Mouse (Mus musculus) stomach, postnatal 0 days (tissue): ENCODE data around the gene Atoh1. TPM values are rescaled to one million over a fixed set of nuclear protein-coding genes. Genes with fewer than 3 reads are reported as not detected.
A peak's percentile ranks its signal among the peaks of the same experiment; 100 is the strongest.

Experiments used
- ATAC-seq: fragments of 200-750 bp; cut with Nextera tagmentation; 2 replicates; pipeline ENCODE4 v1.8.0; 2017; ENCODE audit not compliant: low FRiP score, low TSS enrichment
- DNase-seq: peaks from one replicate; pipeline ENCODE4 v3.0.0-alpha.2; 2016; ENCODE audit warnings: low spot score
- H3K27ac ChIP-seq: fragments of 300-500 bp; sonication (generic); replicated peaks from 2 replicates; pipeline ENCODE4 v1.5.1; 2014; ENCODE audit warnings: mild to moderate bottlenecking, control low read depth
- H3K27me3 ChIP-seq: fragments of 300-500 bp; sonication (generic); 2 replicates; pipeline ENCODE4 v1.6.1; 2014; ENCODE audit warnings: low read length; ENCODE audit not compliant: control insufficient read depth, insufficient read depth
- H3K36me3 ChIP-seq: fragments of 300-500 bp; sonication (generic); 2 replicates; pipeline ENCODE4 v1.6.1; 2014; ENCODE audit warnings: low read length, mixed read lengths; ENCODE audit not compliant: control insufficient read depth, insufficient read depth
- H3K4me1 ChIP-seq: fragments of 300-500 bp; sonication (generic); replicated peaks from 2 replicates; pipeline ENCODE4 v1.6.1; 2014; ENCODE audit warnings: antibody characterized with exemption; ENCODE audit not compliant: control insufficient read depth, insufficient read depth
- H3K4me2 ChIP-seq: fragments of 300-500 bp; sonication (generic); replicated peaks from 2 replicates; pipeline ENCODE4 v1.6.1; 2014; ENCODE audit warnings: low read depth, mild to moderate bottlenecking, control low read depth, moderate library complexity
- H3K4me3 ChIP-seq: fragments of 300-500 bp; sonication (generic); 2 replicates; pipeline ENCODE4 v1.5.1; 2014; ENCODE audit warnings: low read depth, low read length, control low read depth
- H3K9ac ChIP-seq: fragments of 300-500 bp; sonication (generic); 2 replicates; pipeline ENCODE4 v1.6.1; 2014; ENCODE audit warnings: mild to moderate bottlenecking, low read length, control low read depth, mixed read lengths
- H3K9me3 ChIP-seq: fragments of 300-500 bp; sonication (generic); 2 replicates; pipeline ENCODE4 v1.6.1; 2016; ENCODE audit warnings: low read length; ENCODE audit not compliant: control insufficient read depth
- CTCF ChIP-seq: IDR thresholded peaks from 2 replicates; pipeline ENCODE4 v1.5.1; 2016; ENCODE audit warnings: antibody characterized with exemption, low read depth, mild to moderate bottlenecking, moderate library complexity
- EP300 ChIP-seq: optimal IDR thresholded peaks from 2 replicates; pipeline ENCODE3; 2016; ENCODE audit warnings: antibody characterized with exemption
- WGBS: fragments of 180-500 bp; shearing (Covaris S2); extraction: QIAGEN DNeasy Blood & Tissue Kit; methylation state at CpG from one replicate; pipeline ENCODE4 v1.1.7; 2014; 5-methylcytosine and 5-hydroxymethylcytosine counted together
- polyA plus RNA-seq: library from polyadenylated mRNA; unstranded; fragments of >200 nt; fragmentation: Nextera tagmentation; extraction: Ambion mirVana; gene quantifications from 2 replicates; pipeline ENCODE4 v1.2.1, GENCODE M21; 2015

The Atoh1 gene
- 0.07 and 0.11 TPM in 2 replicates for polyA plus RNA-seq

DNA sequence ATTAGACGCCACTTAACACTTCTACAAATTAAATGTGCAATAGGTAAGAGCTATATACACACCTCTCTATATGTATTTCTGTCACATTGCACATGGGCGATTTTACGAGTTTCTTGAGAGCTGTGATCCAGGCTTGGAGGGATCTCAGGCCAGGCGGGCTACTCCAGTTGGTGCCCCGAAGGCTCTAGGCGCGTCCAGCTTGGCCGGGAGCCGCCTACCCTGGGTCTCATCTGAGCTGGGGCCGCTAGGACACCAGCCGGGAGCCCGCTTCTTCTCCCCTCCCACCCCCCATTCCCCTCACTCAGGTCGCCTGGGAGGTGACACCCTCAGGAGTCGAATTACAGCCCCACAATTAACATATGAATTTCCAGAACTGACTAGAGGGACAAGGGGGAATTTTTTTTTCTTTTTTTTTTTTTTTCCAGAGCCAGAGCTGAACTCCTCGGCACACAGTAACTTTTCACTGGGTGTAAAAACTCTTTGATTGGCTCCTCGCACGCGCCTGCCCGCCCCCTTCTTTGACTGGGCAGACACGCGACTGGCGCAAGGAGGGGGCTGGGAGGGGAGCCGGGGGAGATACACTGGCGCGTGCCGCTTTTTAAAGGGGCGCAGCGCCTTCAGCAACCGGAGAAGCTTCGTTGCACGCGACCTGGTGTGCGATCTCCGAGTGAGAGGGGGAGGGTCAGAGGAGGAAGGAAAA lies at the start of gene Atoh1:
Atoh1 (plus strand) TSS at position 627 of the 700 bp plus-strand sequence.
- Histone ChIP-seq H3K9me3 (no peaks in the 10 kb centered on the region), H3K4me2 (peak within 1 kb of the TSS; percentile 70), H3K36me3 (no peaks in the 10 kb centered on the region), H3K4me1 (peaks cover 5% of the 10 kb centered on the region; the same call in 1 of the 2 replicates), H3K9ac (no peak within 1 kb of the TSS), H3K27me3 (peaks cover 23% of the 10 kb centered on the region; the same call in 1 of the 2 replicates), H3K4me3 (peak within 1 kb of the TSS; percentile 40), H3K27ac (no peak within 1 kb of the TSS)
- ATAC-seq (0 out of 2 replicates have a peak, but pooled peaks have one; percentile 63), DNase-seq (peak; percentile 35)
- under 1% methylated on average over 34 of the region's 34 CpGs for WGBS
- TF ChIP-seq EP300, result no peak
- TF ChIP-seq CTCF, result no peak

DNA sequence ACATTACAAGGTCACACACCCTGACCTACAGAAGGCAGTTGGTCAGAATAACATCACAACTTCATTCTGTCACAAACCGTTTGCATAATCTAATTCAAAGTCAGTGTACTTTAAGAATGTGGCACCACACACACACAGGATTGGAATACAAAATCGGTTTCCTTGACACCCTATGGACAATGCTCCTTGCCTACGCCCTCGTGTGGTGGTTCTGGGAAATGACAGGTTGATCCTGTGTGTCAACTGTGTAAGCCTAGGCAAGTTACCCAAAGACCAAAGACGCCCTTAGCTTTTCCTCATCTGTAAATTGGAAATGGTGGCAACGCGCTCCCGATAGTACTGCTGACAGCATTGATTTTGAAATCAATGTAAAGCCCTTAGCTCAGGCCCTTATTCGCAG lies 45.0 kb upstream of the Atoh1 start:
- 34% methylated on average over 9 of the region's 9 CpGs for WGBS
- DNase-seq, result peak; percentile 24
- no peak overlapping the region for H3K9ac ChIP-seq
- no peaks in the 10 kb centered on the region for H3K36me3 ChIP-seq
- H3K27ac ChIP-seq, result no peak overlapping the region
- no peaks in the 10 kb centered on the region for H3K9me3 ChIP-seq
- TF ChIP-seq CTCF, result peak; percentile 72
- TF ChIP-seq EP300, result no peak
- H3K4me3 ChIP-seq, result no peak overlapping the region
- no peaks in the 10 kb centered on the region; the same call in 1 of the 2 replicates for H3K27me3 ChIP-seq
- H3K4me2 ChIP-seq, result no peak overlapping the region
- H3K4me1 ChIP-seq, result no peaks in the 10 kb centered on the region
- no peak for ATAC-seq

DNA sequence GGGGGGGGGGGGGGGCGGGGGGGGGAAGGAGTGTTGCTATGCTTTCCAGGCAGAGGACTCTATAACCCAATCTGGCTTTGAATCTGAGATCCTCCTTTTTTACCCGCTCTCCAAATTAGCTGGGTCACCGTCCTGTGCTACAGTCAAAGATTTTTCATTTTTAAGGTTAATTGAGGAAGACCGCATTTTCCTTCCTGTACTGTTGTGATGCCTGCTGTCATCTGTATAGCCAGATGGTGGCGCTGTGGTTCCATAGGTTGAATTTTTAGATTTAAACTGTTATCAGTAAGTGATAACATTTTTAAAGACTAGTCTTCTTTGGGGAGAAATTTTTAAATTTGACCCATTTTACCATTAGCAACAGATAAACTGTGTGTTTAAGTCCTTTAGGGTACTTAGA lies 44.0 kb upstream of the Atoh1 start:
- no peak for TF ChIP-seq EP300
- TF ChIP-seq CTCF, result peak; percentile 82
- H3K4me2 ChIP-seq, result no peak overlapping the region

DNA sequence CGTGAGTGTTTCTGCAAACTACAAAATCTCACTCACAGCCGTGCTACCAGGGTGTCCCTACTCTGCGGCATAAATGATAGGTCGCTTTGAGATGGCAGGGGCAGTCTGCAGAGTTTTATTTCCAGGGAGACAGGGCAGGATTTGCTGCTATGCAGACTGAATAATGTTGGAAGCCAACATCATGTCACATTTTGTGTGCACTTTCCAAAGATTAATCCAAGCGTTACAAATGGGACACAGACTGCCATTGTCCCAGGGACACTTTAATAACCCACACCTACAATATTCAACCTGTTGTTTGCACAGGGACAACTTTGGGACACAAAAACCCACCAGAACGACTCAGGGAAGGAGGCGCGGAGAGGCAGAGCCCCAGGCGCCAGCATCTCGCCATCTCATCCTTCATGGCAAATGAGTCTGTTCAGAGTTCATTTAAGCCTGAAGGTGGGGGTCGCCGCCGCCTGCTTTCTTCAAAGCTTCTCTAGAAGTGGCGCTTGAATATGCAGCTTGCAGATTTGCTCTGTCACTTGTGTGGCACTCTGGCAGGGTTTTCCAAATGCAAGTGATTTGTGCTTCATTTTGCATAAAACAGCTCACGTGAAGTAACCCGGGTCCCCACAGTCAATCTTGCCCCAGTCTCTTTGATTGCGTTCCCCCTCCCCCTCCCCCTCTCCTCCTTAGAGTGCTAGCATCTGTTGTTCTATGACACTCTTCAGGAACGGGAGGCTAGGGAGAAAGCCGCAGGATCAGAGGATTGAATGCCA lies 40.6 kb upstream of the Atoh1 start:
- ATAC-seq, result no peak
- no peaks in the 10 kb centered on the region for H3K9me3 ChIP-seq
- H3K4me1 ChIP-seq, result no peaks in the 10 kb centered on the region
- no peak overlapping the region for H3K9ac ChIP-seq
- H3K36me3 ChIP-seq, result no peaks in the 10 kb centered on the region
- no peak overlapping the region for H3K27ac ChIP-seq
- H3K4me3 ChIP-seq, result no peak overlapping the region
- H3K4me2 ChIP-seq, result no peak overlapping the region
- DNase-seq, result no peak
- TF ChIP-seq CTCF, result no peak
- TF ChIP-seq EP300, result no peak
- no peaks in the 10 kb centered on the region; the same call in 1 of the 2 replicates for H3K27me3 ChIP-seq
- WGBS, result 8% methylated on average over 19 of the region's 19 CpGs

More for the DNA sequence above, 44.0 kb upstream of the Atoh1 start:
- no peak overlapping the region for H3K27ac ChIP-seq
- ATAC-seq, result no peak
- no peaks in the 10 kb centered on the region for H3K4me1 ChIP-seq
- H3K9me3 ChIP-seq, result no peaks in the 10 kb centered on the region
- H3K27me3 ChIP-seq, result no peaks in the 10 kb centered on the region; the same call in 1 of the 2 replicates
- no peak overlapping the region for H3K9ac ChIP-seq
- H3K4me3 ChIP-seq, result no peak overlapping the region
- no peaks in the 10 kb centered on the region for H3K36me3 ChIP-seq
- DNase-seq, result peak; percentile 21
- WGBS, result 2% methylated on average over 5 of the region's 5 CpGs

DNA sequence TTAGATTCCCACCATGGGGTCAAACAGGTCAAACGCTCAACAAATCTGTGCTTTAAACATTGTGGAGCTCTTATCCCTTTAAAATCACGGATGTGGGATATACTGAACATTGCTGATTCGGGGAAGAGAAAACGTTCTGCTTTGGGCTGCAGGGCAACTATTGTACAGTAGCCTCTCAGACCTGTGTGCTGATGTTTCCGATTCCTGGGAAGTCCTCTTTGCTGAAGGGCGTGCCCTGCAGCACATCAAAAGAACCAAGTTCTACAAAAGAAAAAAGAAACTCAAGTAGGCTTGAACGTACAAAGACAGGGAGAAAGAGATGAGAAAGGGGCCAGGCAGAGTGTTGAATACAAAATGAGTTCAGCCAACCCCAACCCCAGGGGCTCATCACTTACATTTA lies 34.2 kb upstream of the Atoh1 start:
- H3K27me3 ChIP-seq, result no peaks in the 10 kb centered on the region

DNA sequence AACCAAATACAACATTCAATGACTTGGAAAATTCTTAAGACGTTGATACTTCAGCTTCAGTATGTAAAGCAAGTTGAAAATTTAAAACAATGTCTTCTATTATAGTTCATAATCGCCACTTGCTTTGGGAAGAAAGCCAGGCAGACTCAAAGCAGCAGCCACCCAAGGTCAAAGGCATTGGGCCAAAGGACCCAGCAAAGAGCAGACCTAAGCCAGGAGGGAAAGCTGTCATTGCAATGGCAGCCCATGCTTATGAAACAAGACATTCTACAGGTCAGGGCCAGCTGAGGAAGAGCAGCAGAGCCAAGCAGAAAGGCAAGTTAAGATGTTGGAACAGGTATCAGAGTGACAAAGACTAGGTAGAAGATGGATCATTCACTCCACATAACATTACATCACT lies 25.3 kb upstream of the Atoh1 start:
- H3K36me3 ChIP-seq, result no peaks in the 10 kb centered on the region
- no peak for DNase-seq
- 70% methylated on average over 2 of the region's 2 CpGs for WGBS
- H3K4me3 ChIP-seq, result no peak overlapping the region
- no peak overlapping the region for H3K27ac ChIP-seq
- H3K9ac ChIP-seq, result no peak overlapping the region
- no peaks in the 10 kb centered on the region for H3K4me1 ChIP-seq
- no peaks in the 10 kb centered on the region for H3K27me3 ChIP-seq
- TF ChIP-seq CTCF (no peak), EP300 (no peak)
- H3K9me3 ChIP-seq, result no peaks in the 10 kb centered on the region
- H3K4me2 ChIP-seq, result no peak overlapping the region
- ATAC-seq, result no peak

More for the DNA sequence above, 34.2 kb upstream of the Atoh1 start:
- Histone ChIP-seq H3K4me3 (no peak overlapping the region), H3K4me2 (no peak overlapping the region), H3K27ac (no peak overlapping the region), H3K9me3 (no peaks in the 10 kb centered on the region), H3K9ac (no peak overlapping the region), H3K4me1 (no peaks in the 10 kb centered on the region), H3K36me3 (no peaks in the 10 kb centered on the region)
- TF ChIP-seq EP300 (no peak), CTCF (no peak)
- ATAC-seq (no peak), DNase-seq (no peak)
- WGBS, result 49% methylated on average over 7 of the region's 7 CpGs
